Mouse (Mus musculus): ENCODE results near the gene Commd7.
"Not testable (repeated sequence)": the region's sequence is repeated elsewhere in the genome, so short reads cannot be mapped to it uniquely, and the experiment has no call there.

The Commd7 gene

GRCm38 (mm10) chr2:153631976-153632870 lies at the start of gene Commd7:
TSS of gene Commd7 (minus strand) at chr2:153632781.
- DNase-seq (ENCODE audit: low spot score), result peak; percentile 88

- DNase-seq (ENCODE audit: low spot score), result no peak
Observed at GRCm38 (mm10) chr2:153679959-153680358, 47.4 kb upstream of the Commd7 start.

GRCm38 (mm10) chr2:153677550-153677949 lies 45.0 kb upstream of the Commd7 start:
- no peak for DNase-seq (ENCODE audit: low spot score)

- DNase-seq (ENCODE audit: low spot score), result no peak
Observed at GRCm38 (mm10) chr2:153676944-153677343, 44.4 kb upstream of the Commd7 start.

GRCm38 (mm10) chr2:153675364-153675763 lies 42.8 kb upstream of the Commd7 start:
- DNase-seq (ENCODE audit: low spot score), result not testable (repeated sequence)

GRCm38 (mm10) chr2:153672619-153673018 lies 40.0 kb upstream of the Commd7 start:
- no peak for DNase-seq (ENCODE audit: low spot score)

GRCm38 (mm10) chr2:153670111-153670510 lies 37.5 kb upstream of the Commd7 start:
- no peak for DNase-seq (ENCODE audit: low spot score)

- DNase-seq (ENCODE audit: low spot score), result no peak
Observed at GRCm38 (mm10) chr2:153668754-153669376, 36.3 kb upstream of the Commd7 start.

- no peak for DNase-seq (ENCODE audit: low spot score)
Observed at GRCm38 (mm10) chr2:153665401-153665800, 32.8 kb upstream of the Commd7 start.

GRCm38 (mm10) chr2:153660616-153661015 lies 28.0 kb upstream of the Commd7 start:
- DNase-seq (ENCODE audit: low spot score), result no peak

- not testable (repeated sequence) for DNase-seq (ENCODE audit: low spot score)
Observed at GRCm38 (mm10) chr2:153657659-153658058, 25.1 kb upstream of the Commd7 start.

- DNase-seq (ENCODE audit: low spot score), result no peak
Observed at GRCm38 (mm10) chr2:153651681-153652080, 19.1 kb upstream of the Commd7 start.

GRCm38 (mm10) chr2:153650014-153650687 lies 17.6 kb upstream of the Commd7 start:
- peak; percentile 18 for DNase-seq (ENCODE audit: low spot score)

GRCm38 (mm10) chr2:153649298-153650013 lies 16.9 kb upstream of the Commd7 start, which contains the start of gene Dnmt3b:
TSS of gene Dnmt3b (plus strand) at chr2:153649450.
- peak; percentile 56 for DNase-seq (ENCODE audit: low spot score)

GRCm38 (mm10) chr2:153648773-153649297 lies 16.3 kb upstream of the Commd7 start:
- DNase-seq (ENCODE audit: low spot score), result no peak

GRCm38 (mm10) chr2:153642999-153643398 lies 10.4 kb upstream of the Commd7 start:
- DNase-seq (ENCODE audit: low spot score), result no peak

GRCm38 (mm10) chr2:153642496-153642895 lies 9.9 kb upstream of the Commd7 start:
- DNase-seq (ENCODE audit: low spot score), result no peak

GRCm38 (mm10) chr2:153638977-153639680 lies 6.5 kb upstream of the Commd7 start:
- DNase-seq (ENCODE audit: low spot score), result no peak

GRCm38 (mm10) chr2:153633259-153633658 lies 678 bp upstream of the Commd7 start:
- no peak for DNase-seq (ENCODE audit: low spot score)

- DNase-seq (ENCODE audit: low spot score), result no peak
Observed at GRCm38 (mm10) chr2:153632871-153633226, 268 bp upstream of the Commd7 start.

GRCm38 (mm10) chr2:153630950-153631349 lies 1.6 kb downstream of the Commd7 start:
- DNase-seq (ENCODE audit: low spot score), result no peak

Data from urinary bladder, postnatal 14 days (tissue).